Mouse (Mus musculus) liver, adult 2 months (tissue): Measurements from ENCODE around the gene Lcorl.

Experiments
- CTCF ChIP-seq: fragments of 200-500 bp; IDR thresholded peaks from 2 replicates; pipeline ENCODE4 v1.5.1; 2011; ENCODE audit warnings: low read depth, low read length, control low read depth
- POLR2A ChIP-seq: fragments of 200-500 bp; IDR thresholded peaks from 2 replicates; pipeline ENCODE4 v1.6.1; 2011; ENCODE audit warnings: low read length, control low read depth; ENCODE audit not compliant: insufficient read depth; ENCODE audit errors: extremely low read depth

- no peak for TF ChIP-seq POLR2A
- TF ChIP-seq CTCF = no peak
These were observed 182.4 kb downstream of the Lcorl start for GRCm38 (mm10) chr5:45675032-45675431.
